Mouse (Mus musculus): ENCODE data around the gene Fam189a1.
A peak's percentile ranks its signal among the peaks of the same experiment; 100 is the strongest.

Fam189a1 gene

DNA sequence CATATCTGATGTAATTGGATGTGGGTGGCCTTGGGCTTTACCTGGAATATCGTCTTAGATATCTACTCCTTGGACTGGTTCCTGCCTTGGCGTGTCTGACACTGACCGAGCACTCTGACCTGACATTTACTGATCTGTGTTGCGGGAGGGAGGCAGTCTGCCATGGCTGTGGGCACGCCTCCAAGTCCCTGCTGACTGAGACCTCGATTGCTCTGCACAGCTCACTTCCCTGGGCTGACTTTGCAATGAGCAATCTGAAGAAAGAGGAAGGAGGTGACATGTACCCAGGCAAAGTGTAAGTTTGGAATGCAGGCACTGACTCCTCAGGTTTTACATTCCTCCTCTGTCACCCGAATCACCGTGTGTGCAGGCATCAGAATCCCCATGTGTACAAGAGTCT lies 364.3 kb downstream of the Fam189a1 start:
- peak; percentile 26 to 37 for DNase-seq

DNA sequence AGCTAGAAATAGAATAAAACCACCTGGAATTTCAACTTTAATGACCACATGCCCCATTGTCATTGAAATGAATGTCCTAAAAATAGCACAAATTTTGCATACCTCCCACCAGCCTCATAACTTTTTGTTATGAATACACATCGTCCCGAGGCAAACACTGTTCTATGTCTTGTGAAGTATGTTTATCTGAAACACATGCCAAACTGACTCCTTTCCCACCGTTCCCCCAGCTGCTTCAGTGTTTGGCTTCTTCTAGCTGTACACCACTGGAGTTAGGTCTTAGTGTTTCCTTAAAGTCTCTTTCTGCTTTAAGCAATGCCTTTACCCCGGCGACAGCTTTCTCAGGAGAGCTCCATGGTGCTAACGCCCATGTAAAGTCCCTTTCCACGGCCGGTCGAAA lies 365.2 kb downstream of the Fam189a1 start:
- DNase-seq = no peak

DNA sequence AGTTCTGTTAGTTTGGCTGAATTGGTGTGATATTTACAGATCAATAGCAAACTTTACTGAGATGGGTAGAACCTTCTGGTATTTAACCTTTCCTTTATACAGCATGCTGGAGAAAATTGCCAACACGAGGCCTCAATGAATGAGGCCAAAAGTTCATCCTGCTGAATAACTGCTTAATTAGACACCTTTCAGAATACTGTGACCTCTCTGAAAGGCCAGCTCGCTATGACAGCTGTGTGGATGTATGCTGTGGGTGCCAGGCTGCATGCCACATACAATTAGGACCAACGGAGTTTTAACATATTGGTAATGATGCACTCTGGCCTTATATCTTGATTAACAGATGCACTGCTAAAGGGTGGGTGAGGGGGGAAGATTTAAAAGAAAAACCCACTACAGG lies 371.3 kb downstream of the Fam189a1 start:
- DNase-seq = no peak

DNA sequence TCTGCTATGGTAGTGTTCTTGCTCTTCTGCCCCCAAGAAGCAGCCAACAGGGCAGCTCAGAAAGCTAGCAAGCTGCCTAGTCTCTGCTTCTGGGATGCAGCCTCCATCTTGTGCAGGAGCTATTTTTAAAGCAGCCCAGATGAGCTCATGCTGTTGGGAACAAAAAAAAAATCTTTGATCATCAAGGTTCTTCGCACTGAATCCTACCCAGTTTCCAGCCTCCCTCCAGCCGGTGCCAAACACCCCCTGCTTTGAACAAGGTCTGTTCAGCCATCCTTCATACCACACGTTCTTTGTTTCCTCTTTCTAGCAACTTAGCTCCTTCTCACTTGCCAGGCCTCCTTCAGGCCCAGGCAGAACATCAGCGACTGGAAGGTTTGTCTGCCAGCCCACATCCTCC lies 376.9 kb downstream of the Fam189a1 start:
- DNase-seq = no peak

DNA sequence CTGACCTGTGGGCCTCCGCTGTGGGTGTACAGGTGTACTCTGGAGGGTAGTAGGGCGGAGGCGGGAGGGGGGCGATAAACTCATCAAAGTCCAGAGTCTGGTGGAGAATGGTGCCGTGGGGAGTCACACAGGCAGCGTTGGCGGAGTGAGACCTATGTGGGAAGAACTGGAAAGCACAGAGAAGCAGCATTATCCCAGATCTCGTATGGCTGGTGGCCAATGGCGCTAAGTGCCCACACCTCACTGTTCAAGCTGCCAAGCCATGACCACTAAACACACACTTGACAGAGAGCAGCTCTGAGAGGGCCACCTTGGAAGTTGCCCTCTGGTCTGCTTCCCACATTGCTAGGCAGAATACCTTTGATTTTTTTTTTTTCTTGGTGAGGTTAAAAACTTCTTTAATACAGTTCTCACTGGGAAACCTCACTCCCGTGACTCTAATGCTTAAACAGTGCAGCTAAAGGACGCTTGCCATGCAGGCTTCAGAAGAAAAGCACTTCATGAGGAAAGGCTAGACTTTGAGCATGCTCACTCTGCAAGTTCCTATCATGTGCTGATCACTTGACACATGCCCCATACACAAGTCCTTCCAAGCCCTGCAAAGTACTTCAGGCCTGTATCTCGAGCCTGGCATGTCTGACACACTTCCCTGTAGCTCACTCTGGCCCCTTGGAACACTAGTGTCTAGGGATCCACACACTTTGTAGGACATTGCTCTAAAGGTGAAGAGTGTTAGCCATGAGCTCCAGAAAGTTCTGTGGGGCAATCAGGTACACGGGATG lies 379.5 kb downstream of the Fam189a1 start:
- peak; percentile 58 to 76 for DNase-seq

DNA sequence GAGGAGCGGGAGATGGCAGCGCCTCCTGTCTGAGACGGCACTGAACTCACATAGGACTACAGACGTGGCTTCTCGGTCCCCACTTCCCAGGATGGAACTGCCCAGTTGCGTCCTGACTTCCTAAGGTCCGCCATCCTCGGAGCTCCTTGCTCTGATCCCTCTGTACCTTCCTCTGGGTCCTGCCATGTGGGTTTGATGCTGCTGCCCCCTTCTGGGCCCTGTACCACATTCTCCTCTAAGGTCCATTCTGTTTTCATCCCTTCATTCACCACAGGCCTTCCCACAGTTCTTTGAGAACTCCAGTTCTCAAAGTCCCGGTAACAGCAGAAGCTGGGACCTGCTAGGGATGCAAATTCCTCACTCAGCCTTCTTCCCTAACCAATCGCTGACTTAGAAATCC lies 382.9 kb downstream of the Fam189a1 start:
- DNase-seq = no peak

DNA sequence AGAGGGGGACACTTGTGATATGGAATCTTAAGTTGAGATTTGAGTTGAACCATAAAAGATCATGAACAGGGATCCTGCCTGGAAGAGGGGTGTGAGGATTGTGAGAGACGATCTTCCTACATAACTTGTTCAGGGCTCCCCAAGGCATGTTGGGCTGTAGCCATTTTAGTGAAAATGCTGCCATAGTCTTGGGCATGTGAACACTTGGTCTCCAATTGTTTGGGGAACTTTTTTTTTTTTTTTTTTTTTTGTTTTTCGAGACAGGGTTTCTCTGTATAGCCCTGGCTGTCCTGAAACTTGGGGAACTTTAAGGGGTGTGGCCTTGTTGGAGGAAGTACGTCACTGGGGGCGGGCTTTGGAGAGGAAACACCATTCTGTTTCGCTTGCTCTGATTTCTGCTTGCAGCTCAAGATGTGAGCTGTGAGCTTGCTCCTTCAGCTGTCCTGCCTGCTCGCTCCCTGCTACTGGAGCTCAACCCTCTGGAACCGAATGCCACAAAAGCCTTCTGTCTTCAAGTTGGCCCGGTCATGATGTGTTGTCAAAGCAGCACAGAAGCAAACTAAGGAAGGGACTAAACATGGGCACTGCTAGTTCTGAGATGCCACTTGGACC lies 385.5 kb downstream of the Fam189a1 start:
- no peak for DNase-seq

DNA sequence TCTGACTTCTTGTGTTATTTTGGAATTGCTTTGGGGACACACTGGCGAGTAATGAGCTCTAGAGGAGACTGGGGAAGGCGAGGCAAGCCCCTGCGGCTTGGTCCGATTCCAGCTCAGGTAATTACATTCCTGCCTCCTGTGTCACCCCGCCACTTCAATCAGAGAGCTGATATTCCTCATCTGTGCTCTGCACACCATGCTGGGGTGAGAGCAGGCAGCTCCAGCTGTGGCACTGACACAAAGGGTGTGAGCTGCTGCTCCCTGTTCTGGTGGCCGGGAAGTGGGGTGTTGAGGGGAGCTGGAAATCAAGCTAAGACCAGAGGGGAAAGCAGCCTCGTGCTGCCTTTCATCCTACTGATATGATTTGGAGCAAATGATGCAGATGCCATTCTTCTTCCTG lies 386.6 kb downstream of the Fam189a1 start:
- DNase-seq = no peak

DNA sequence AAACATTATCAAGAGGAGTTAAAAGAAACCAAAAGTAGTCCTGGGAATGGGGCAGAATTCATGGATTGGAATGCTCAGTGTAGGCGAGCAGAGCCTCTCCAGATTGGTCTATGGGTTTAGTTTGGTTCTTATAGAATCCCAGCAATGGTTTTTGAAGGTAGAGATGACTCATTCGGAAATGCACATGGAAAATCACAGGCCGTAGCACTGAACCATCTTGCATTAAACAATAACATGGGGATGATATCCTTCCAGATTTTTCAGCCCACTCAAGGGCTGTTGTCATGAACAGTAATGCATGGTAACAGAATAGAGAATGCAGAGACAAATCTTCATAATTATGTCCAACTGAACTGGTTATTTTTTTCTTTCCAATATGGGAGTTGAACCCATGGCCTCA lies 390.8 kb downstream of the Fam189a1 start:
- DNase-seq = no peak

DNA sequence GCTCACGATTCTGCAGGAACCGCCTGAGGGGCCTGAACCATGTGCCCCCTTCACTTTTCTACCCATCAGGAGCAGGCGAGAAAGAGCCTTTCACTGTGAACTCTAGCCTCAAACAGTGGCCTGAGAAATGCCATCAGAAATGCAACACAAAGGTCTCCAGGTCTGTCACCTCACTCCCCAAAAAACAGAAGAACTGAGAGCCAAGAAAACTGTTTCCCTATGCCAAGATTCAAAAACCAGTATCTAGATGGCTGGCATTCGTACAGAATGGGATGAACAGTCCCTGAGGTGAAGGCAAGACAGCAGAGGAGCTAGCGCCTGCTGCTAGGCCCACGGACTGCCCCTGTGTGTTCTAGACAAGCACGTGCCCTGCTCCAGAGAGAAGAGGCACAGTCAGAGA lies 401.2 kb downstream of the Fam189a1 start:
- no peak for DNase-seq

DNA sequence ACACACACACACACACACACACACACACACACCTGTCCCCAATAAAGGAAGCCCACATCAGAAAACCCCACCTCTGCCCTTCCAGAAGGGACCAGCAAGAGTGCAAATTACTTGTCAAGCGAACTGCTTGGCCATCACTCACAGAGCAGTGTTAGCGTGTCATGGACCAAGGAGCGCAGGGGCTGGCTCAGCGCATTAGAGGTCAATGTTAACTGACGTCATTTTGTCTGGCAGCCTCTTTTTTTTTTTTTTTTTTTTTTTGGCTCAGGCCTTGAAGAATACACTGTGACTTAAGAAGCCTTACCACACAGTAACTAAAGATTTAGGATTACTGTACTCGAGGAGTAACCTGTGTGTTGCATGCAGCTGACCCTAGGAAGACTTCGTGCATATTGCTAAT lies 402.2 kb downstream of the Fam189a1 start:
- no peak for DNase-seq

DNA sequence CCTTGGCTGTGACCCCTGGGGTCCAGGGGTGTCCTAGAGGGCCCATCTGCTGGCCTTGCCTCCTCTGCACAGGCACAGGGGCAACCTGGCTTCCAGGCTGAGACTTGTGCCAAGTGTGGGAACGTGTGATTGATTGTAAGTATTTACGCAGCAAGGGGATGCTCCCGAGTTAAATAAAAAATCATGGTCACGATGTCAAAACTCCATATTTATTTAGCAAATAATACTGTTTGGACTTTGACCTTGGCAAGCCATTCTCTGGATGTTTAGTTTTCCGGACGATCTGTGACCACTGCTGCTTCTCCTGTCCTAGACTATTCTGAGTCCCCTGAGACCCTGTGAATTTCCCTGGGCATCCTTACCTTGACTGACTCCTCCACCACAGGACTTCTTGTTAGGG lies 402.7 kb downstream of the Fam189a1 start:
- no peak for DNase-seq

DNA sequence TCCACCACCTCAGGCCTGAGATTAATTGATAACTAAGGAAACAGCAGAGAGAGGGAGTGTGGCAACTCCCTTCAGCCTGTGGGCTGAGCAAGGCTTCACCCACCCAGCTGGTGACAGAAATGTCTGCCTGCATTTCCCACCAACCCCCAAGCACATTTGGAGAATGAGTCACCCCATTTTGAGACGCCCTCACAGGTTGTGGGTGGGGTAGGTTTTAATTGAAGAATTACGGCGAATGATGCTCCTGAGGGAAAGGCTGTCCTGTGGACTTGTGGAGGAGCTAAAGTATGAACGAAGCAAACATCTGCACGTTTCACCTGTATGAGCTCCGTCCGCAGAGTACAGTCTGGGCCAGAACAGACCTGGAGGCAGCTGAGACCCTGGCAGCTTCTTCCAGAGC lies 404.2 kb downstream of the Fam189a1 start:
- DNase-seq = no peak

DNA sequence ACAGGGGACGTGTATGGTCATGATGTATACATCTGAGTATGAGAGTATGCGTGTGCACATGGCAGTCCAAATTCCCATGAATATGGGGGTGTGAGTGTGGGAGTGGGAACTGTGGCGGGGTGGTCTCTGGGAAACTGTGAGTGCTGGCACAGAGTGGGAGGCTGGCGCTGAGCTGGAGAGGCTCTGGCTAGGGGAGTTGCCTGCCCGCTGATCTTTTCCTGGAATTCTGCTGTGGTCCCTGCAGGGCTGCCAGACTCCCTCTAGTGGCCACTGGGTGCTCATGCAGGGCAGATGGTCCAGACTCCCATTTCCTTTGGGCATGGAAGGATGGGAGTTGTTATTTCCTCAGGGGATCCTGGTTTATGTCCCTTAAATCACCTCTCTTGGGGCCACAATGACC lies 404.9 kb downstream of the Fam189a1 start:
- DNase-seq = peak; percentile 49 to 65

DNA sequence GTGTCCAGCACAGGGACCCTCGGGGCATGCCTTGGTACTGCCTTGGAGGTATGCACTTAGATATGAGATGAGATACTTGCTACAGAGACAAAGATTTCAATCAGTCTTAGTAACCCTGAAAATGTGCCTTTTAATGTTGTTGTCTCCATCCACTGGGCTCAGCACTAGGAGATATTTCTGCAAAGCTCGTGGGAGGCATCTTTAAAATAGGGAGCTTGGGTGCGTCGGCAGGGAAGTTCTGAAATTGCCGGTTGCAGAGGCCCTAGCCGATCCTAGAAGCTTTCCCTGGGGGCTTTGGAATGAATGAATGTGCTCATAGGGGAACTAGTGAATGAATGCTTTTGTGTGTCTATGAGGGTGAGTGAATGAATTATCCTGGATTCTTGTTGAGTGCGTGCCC lies 412.8 kb downstream of the Fam189a1 start:
- no peak for DNase-seq

DNA sequence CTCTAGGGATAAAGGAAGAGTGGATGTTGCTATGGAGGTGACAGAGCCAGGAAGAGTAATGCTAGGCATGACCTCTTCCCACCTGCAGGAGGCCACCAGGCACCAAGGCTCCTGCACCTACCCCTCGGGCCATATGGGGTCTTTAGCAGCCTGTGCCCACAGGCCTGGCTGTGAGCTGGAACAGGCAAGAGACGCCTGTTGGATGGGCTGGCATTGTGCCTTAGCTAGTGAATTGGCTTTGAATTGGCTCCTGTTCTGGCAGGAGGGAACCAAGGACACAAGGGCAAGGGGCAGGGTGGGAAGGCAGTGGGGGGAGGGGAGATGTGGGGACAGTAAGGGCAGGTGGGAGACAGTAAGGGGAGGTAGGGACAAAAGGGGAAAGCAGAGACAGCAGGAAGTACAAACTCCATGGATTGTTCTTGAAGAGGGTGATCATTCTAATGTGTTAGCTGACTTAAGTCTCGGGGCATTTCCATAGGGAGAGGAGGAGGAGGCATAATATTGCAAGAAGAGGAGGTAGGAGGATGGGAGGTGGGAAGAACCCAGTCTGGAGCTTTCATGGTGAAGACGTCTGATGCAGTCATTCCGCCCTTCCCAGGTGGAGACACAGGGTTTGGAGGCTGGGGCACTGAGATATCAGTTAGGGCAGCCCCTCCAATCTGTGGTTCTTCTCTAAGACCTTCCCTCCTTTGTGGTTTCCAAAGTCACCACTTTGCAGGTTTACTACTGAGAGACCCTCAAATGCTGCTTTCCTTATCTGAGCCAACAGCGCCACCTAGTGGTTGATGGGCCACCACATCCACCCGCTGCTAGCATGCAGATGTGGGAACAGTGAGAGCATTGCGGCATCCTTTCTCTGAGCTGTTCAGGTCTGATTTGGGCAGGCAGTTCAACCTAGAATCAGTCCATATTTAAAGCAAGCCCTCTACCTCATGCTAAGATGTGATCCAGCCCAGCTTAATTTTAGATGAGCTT lies 414.8 kb downstream of the Fam189a1 start:
- DNase-seq = peak; percentile 53 to 72

DNA sequence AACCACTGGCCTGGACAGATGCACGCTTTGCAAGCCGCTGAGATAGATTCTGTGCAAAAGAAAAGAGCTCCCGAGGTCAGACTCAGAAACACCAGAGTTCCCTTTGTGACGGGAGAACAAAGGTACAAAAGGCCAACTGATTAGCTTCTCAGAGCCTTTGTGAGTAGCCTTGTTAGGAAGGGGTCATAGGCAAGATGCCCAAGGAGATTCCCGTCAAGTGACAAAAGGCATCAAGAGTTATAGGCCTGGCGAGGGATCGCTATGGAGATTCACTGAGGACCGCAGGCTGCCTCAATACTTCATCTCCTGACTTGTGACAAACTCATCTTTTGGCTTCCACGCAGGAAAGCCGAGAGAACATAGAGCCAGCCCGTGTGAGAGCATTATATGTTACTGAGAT lies 417.2 kb downstream of the Fam189a1 start:
- DNase-seq = no peak

DNA sequence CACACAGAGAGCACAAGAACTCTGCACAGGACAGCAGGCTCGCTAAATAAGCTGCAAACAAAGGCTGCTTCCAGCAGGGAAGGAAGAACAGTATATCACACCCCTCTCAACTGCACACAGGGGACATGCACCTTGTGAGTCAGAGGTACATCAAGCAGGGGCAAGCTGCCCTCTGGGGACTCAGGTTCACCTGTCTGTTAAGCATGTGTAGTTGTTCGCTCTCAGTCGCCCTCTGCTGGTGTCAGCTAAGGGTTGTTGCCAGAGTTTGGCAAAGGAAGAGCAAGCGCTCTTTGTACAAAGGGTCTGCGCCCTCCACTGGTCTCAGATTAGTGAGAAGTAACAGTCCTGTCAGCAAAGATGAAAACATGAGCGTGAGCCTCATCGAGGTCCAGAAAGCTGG lies 426.6 kb downstream of the Fam189a1 start:
- DNase-seq = peak in 1 of 2 experiments; percentile 40

DNA sequence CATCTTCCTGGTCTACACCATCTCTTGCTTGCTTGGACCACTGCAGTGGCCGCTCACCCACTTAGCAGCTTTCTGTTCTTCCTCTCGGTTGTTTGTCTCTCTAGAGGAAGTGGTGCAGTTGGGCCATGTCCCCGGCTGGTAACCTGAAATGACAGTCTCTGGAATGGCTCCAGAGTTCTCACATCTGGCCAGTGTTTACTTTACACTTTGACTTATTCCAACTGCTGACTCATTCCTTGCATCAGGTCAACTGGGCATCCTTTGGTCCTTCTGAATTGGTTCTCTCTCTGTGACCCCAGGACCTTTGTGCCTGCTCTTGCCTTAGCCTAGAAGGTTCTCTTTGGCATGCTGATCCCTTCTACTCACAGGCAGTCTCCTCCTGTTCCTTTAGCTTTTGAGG lies 427.6 kb downstream of the Fam189a1 start:
- DNase-seq = no peak

DNA sequence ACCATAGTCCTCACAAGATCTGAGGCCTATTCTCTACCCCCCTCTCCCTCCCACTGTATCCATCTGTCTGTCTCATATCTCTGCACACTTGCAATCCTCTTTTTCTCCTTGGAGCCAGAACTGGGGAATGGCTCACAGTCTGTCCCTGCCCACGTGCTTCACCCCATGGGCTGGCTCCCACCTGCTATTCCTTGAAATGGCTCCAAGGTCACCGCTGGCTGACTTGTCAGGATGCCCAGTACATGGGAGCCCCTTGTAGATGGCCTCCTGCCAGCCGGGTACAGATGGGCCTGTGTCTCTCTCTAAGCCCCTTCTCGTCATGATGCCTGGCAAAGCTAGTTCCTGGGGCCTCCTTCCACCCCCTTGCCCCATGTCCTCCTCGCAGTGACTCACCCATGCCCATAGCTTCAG lies 428.2 kb downstream of the Fam189a1 start:
- no peak for DNase-seq

DNA sequence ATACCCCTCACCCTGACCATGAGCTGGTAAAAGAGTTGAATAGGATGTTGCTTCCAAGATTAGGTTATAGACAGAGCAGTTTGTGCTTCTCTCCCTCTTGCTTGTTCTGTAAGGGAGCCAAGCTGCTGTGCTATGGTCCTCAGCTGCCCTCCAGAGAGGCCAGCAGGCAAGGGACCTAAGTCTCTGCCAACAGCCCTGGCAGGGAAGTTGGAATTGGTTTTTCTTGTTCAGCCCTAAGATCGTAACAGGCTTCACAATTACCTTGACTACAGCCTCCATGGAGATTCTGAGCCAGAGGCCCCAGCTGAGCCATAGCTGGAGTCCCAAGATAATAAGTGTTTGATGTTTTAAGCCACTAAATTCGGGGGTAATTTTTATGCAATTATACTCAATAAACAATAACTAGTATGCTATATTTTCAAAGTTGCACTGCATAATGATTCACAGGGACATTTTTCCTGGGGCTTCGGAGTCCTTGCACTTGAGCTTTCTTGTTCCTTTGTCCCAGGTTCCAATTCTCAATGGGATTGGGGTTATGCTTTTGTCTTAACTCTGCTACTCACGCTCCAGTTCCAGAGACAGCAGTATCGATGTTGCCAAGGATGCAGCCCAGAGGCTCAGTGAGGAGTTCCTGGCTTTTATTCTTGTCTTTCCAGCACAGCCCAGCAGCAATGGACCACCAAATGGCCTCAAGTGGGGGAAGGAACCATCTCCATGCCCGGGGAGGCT lies 430.2 kb downstream of the Fam189a1 start:
- DNase-seq = no peak

DNA sequence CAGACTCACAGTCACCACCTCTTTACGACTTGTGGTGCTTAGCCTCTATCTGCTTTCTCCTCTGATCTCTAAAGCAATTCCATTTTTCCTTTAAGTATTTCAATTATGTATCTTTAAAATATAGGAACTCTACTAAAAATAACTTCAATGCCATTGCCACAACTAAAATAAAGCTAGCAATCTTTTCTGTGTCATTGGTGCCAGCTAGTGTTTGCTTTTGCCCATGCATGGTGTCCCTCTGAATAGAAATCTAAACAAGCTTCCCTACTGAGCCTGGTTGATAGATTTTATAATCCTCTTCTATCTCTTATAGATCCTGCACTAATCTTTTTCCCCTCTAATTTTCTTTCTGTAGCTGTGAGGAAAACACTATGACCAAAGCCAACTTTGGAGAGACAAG lies 432.0 kb downstream of the Fam189a1 start:
- no peak for DNase-seq

DNA sequence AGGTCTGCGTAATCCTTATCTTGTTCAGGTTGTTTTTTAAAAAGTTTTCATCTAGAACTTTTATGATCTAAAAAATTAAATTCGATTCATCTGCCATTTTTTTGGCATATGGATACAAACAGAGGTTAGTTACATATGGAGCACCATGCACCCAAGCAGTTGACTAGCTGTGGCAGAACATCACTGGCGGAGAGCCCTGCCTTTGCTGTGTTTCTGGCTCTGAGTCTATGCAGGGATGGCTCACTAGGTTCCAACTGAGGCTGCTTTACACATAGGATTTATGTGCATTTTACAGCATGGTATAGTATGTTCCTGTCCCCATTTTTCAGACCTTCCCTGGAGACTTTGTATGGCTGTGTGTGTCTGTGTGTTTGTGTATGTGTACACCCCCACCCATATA lies 433.1 kb downstream of the Fam189a1 start:
- no peak for DNase-seq

Measured in lung, postnatal 4 days (tissue).